Mouse (Mus musculus) lung, adult 2 months (tissue): ENCODE results near the gene Arid5a.

Experiments
- CTCF ChIP-seq: fragments of 200-500 bp; IDR thresholded peaks from 2 replicates; pipeline ENCODE4 v1.5.1; 2011; ENCODE audit warnings: mild to moderate bottlenecking, low read length, control low read depth; ENCODE audit not compliant: insufficient read depth
- POLR2A ChIP-seq: fragments of 200-500 bp; IDR thresholded peaks from 2 replicates; pipeline ENCODE4 v1.6.1; 2011; ENCODE audit warnings: low read depth, mild to moderate bottlenecking, control low read depth, low read length, borderline replicate concordance; ENCODE audit errors: extremely low read depth

DNA sequence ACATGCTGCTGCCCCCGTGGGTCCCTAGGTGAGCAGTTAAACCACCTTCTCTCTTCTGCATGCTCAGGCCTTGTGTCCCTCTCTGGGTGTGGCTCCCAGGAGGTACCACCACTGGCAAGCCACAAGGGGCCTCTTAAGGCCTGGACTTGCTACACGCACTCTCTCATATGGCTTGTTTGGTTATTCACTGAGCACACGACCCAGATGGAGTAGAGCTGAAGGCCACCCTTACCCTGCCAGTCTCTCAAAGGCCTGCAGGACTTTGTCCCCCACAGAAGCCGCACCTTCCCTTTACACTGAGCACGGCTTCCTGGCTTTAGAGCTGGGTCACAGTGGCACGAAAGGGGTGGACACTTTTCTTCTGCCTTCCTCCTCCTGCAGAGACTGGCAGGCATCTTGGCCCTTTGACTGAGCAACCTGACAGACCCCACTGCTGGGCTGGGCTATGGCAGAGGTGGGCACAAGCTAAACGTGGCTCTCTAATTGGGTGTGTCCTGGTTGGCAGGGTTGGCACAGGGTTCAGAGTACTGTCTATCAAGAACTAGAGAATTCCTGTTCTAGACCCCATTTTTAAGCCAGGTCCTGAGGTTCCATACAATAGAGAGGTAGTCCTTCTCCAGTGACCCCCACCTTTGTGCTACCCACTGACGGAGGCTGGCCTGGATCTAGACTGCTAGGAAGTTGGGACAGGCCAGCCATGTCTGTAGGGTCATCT, 35.9 kb upstream of the Arid5a start:
- TF ChIP-seq POLR2A (0 out of 2 replicates have a peak, but pooled peaks have one; percentile 7), CTCF (no peak)
